Mouse (Mus musculus) heart, embryonic 16.5 days (tissue): Measurements from ENCODE around the gene Ttc39b. TPM values are rescaled to one million over a fixed set of nuclear protein-coding genes. Genes with fewer than 3 reads are reported as not detected.

Source experiments
- ATAC-seq: fragments of 200-750 bp; cut with Nextera tagmentation; replicated peaks from 2 replicates; pipeline ENCODE4 v1.8.0; 2017; ENCODE audit warnings: moderate number of reproducible peaks; ENCODE audit not compliant: insufficient read depth, low FRiP score; ENCODE audit errors: extremely low read depth
- H3K27ac ChIP-seq: fragments of 300-500 bp; sonication (generic); 2 replicates; pipeline ENCODE4 v1.5.1; 2014; ENCODE audit warnings: mild to moderate bottlenecking, low read length, control low read depth, moderate library complexity
- H3K27me3 ChIP-seq: fragments of 300-500 bp; sonication (generic); 2 replicates; pipeline ENCODE4 v1.6.1; 2014; ENCODE audit warnings: low read length, mixed read lengths; ENCODE audit not compliant: control insufficient read depth, insufficient read depth
- H3K36me3 ChIP-seq: fragments of 300-500 bp; sonication (generic); 2 replicates; pipeline ENCODE4 v1.6.1; 2014; ENCODE audit not compliant: control insufficient read depth, insufficient read depth
- H3K4me1 ChIP-seq: fragments of 300-500 bp; sonication (generic); 2 replicates; pipeline ENCODE4 v1.6.1; 2014; ENCODE audit warnings: low read length, mixed read lengths; ENCODE audit not compliant: control insufficient read depth, insufficient read depth
- H3K4me2 ChIP-seq: fragments of 300-500 bp; sonication (generic); 2 replicates; pipeline ENCODE4 v1.6.1; 2014; ENCODE audit warnings: low read depth, mild to moderate bottlenecking, control low read depth, low read length
- H3K4me3 ChIP-seq: fragments of 300-500 bp; sonication (generic); 2 replicates; pipeline ENCODE4 v1.5.1; 2014; ENCODE audit warnings: mild to moderate bottlenecking, control low read depth, low read length
- H3K9ac ChIP-seq: fragments of 300-500 bp; sonication (generic); 2 replicates; pipeline ENCODE4 v1.6.1; 2014; ENCODE audit warnings: low read length, control low read depth
- H3K9me3 ChIP-seq: fragments of 300-500 bp; sonication (generic); replicated peaks from 2 replicates; pipeline ENCODE4 v1.6.1; 2016; ENCODE audit warnings: low read length; ENCODE audit not compliant: control insufficient read depth
- WGBS: fragments of 180-500 bp; shearing (Covaris S2); extraction: QIAGEN DNeasy Blood & Tissue Kit; methylation state at CpG from one replicate; pipeline ENCODE4 v1.1.7; 2014; 5-methylcytosine and 5-hydroxymethylcytosine counted together
- polyA plus RNA-seq: library from polyadenylated mRNA; unstranded; fragments of >200 nt; fragmentation: Nextera tagmentation; extraction: Ambion mirVana; gene quantifications from 2 replicates; pipeline ENCODE4 v1.2.1, GENCODE M21; 2015

The Ttc39b gene
- polyA plus RNA-seq, 1 experiment from 2014 or later: 2.2 TPM

DNA sequence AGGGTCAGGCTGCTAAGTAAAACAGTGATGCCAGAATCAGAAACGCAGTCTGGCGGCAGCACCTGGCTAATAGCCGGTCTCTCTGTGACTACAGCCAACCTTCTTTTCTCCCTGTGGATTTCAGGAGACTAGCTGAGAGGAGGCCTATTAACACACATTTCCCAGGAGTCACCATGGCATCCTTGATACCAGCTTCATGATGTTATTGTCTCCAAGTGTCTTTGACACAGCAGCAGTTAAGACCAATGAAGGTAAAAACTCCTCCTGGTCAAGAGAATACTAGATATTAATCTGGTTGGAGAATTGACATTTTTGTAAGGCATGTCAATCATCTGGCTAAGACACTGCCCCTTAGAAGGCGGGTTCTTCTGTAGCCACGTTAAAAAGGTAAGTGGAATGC, 1.3 kb upstream of the Ttc39b start:
- H3K9me3 ChIP-seq: no peaks in the 10 kb centered on the region
- H3K4me2 ChIP-seq: no peak overlapping the region
- H3K9ac ChIP-seq: no peak overlapping the region
- ATAC-seq: no peak
- no peak overlapping the region for H3K4me3 ChIP-seq
- no peak overlapping the region for H3K27ac ChIP-seq
- no peaks in the 10 kb centered on the region for H3K36me3 ChIP-seq
- H3K27me3 ChIP-seq: no peaks in the 10 kb centered on the region; the same call in 1 of the 2 replicates
- WGBS: 61% methylated on average over 5 of the region's 5 CpGs
- H3K4me1 ChIP-seq: peaks cover 5% of the 10 kb centered on the region

DNA sequence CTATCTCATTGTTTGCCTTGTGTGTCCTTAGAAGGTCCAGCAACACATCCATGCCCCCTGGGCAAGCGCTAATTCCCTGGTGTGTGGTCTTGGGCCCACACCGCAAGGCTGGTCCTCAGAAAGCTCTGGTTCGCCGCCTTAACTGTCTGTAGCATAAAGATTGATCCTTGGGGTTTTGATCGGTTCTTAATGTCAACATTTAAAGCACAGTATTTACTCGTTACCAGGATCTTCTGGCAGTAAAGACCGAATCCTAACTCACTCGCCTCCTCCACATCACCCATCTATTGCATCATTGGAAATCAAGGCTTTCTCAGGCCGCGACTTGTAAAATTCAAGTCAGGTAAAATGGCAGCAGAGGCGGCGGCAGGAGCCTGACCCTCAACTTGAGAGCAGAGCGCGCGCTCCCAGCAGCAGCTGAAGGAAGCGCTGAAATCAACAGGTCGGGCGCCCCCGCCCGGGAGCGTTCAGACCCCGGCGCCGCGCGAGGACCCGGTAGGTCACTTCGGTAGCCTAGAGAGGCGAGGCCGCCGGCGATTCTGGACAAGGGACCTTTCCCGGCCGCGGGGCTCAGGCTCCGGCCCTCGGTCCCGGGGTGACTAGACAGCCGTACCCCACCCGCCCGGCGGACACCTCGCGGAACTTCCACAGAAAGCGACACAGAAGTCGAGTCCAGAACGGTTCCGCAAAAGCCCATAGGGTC, 703 bp downstream of the Ttc39b start:
- peak; percentile 74 for ATAC-seq
- Histone ChIP-seq H3K27ac (peak overlapping the region; percentile 66), H3K36me3 (no peaks in the 10 kb centered on the region), H3K4me3 (peak overlapping the region; percentile 86), H3K4me2 (peak overlapping the region; percentile 98), H3K9ac (peak overlapping the region; percentile 80), H3K9me3 (no peaks in the 10 kb centered on the region), H3K4me1 (peaks cover 5% of the 10 kb centered on the region), H3K27me3 (no peaks in the 10 kb centered on the region)
- 3% methylated on average over 48 of the region's 48 CpGs for WGBS

- Histone ChIP-seq H3K9me3 (no peaks in the 10 kb centered on the region), H3K4me2 (no peak overlapping the region), H3K27me3 (no peaks in the 10 kb centered on the region), H3K9ac (no peak overlapping the region), H3K4me1 (peaks cover 10% of the 10 kb centered on the region), H3K36me3 (no peaks in the 10 kb centered on the region), H3K4me3 (no peak overlapping the region), H3K27ac (no peak overlapping the region)
- 91% methylated on average over 4 of the region's 4 CpGs for WGBS
- ATAC-seq: no peak
These were observed 4.3 kb downstream of the Ttc39b start for GRCm38 (mm10) chr4:83319736-83320135.

DNA sequence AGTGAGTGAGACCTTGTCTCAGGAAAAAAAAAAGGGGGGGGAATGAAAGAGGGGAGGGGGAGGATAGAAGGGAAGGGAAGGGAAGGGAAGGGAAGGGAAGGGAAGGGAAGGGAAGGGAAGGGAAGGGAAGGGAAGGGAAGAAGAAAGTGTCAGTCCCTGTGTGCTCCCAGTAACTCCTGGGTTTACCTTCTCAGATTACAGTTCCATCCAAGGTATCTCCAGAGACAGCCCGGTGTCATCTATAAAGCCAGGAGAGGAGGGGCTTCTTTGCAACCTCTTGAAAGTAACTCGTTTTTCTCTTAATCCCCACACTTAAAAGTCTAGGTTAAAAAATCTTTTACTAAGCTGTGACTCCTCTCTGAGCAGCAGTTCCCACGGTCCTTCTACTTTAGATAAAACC, 5.3 kb downstream of the Ttc39b start:
- Histone ChIP-seq H3K27ac (no peak overlapping the region), H3K4me2 (no peak overlapping the region), H3K36me3 (no peaks in the 10 kb centered on the region), H3K27me3 (no peaks in the 10 kb centered on the region), H3K9ac (no peak overlapping the region), H3K9me3 (no peaks in the 10 kb centered on the region), H3K4me1 (peaks cover 10% of the 10 kb centered on the region), H3K4me3 (no peak overlapping the region)
- 31% methylated on average over 3 of the region's 3 CpGs for WGBS
- no peak for ATAC-seq

GRCm38 (mm10) chr4:83317826-83318348, 6.2 kb downstream of the Ttc39b start:
- 57% methylated on average over 3 of the region's 3 CpGs for WGBS
- Histone ChIP-seq H3K27ac (no peak overlapping the region), H3K9me3 (no peaks in the 10 kb centered on the region), H3K36me3 (no peaks in the 10 kb centered on the region), H3K9ac (no peak overlapping the region), H3K27me3 (no peaks in the 10 kb centered on the region), H3K4me3 (no peak overlapping the region), H3K4me2 (no peak overlapping the region), H3K4me1 (peaks cover 6% of the 10 kb centered on the region)
- ATAC-seq: no peak

DNA sequence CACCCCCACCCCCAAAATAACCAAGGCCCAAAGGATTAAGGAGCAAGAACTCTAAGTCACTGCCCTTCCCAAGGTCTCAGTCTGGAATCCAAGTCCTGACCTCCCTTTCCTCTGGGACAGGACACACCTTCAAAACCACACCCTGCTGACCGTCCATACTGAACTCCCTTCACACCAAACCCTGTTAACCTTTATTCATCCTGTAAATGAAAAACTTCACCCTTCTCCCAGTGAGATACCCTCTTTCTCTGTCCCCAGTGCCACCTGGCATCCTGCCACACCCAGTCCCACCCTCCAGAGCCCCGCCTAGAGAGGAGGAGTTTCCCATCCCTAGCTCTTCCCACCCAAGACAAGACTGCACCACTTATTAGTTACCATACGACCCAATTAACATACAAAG, 7.3 kb downstream of the Ttc39b start:
- Histone ChIP-seq H3K4me3 (no peak overlapping the region), H3K9me3 (no peaks in the 10 kb centered on the region), H3K4me1 (0 out of 2 replicates have a peak, but pooled peaks cover 4% of the 10 kb centered on the region), H3K36me3 (no peaks in the 10 kb centered on the region), H3K27ac (no peak overlapping the region), H3K4me2 (no peak overlapping the region), H3K9ac (no peak overlapping the region), H3K27me3 (no peaks in the 10 kb centered on the region)
- no peak for ATAC-seq
- 77% methylated on average over 3 of the region's 3 CpGs for WGBS

- H3K27ac ChIP-seq: no peak overlapping the region
- no peak overlapping the region for H3K9ac ChIP-seq
These were observed 8.1 kb downstream of the Ttc39b start for GRCm38 (mm10) chr4:83315930-83316329.

GRCm38 (mm10) chr4:83314922-83315881, 8.9 kb downstream of the Ttc39b start:
- peak overlapping the region; percentile 52 for H3K4me2 ChIP-seq
- 0 out of 2 replicates have a peak, but pooled peaks cover 4% of the 10 kb centered on the region for H3K4me1 ChIP-seq
- H3K9ac ChIP-seq: peak overlapping the region; percentile 37
- H3K36me3 ChIP-seq: no peaks in the 10 kb centered on the region
- H3K9me3 ChIP-seq: no peaks in the 10 kb centered on the region
- H3K4me3 ChIP-seq: peak overlapping the region; percentile 25
- H3K27me3 ChIP-seq: no peaks in the 10 kb centered on the region
- no peak overlapping the region for H3K27ac ChIP-seq
- WGBS: 41% methylated on average over 13 of the region's 13 CpGs
- peak; percentile 61 for ATAC-seq

More at GRCm38 (mm10) chr4:83315930-83316329, 8.1 kb downstream of the Ttc39b start:
- no peaks in the 10 kb centered on the region for H3K27me3 ChIP-seq
- no peak for ATAC-seq
- H3K4me1 ChIP-seq: 0 out of 2 replicates have a peak, but pooled peaks cover 4% of the 10 kb centered on the region
- no peak overlapping the region for H3K4me2 ChIP-seq
- 68% methylated on average over 4 of the region's 4 CpGs for WGBS
- H3K4me3 ChIP-seq: no peak overlapping the region
- no peaks in the 10 kb centered on the region for H3K9me3 ChIP-seq
- H3K36me3 ChIP-seq: no peaks in the 10 kb centered on the region
